Mouse (Mus musculus) CH12.LX (cell line): ENCODE results near the gene Rab1b.

Experiments
- BHLHE40 ChIP-seq: IDR thresholded peaks from 2 replicates; pipeline ENCODE4 v1.6.1; 2011; ENCODE audit warnings: mild to moderate bottlenecking, low read depth, low read length, improper control_type of control experiment
- CHD2 ChIP-seq: IDR thresholded peaks from 2 replicates; pipeline ENCODE4 v1.6.1; 2011; ENCODE audit warnings: low read length, improper control_type of control experiment
- CTCF ChIP-seq, 2 experiments: IDR thresholded peaks in 1 of 2; conservative IDR thresholded peaks in 1 of 2; 2 replicates each; pipeline ENCODE4 v1.5.1; 2011 to 2012; ENCODE audit warnings: low read depth in 2 of 2, low read length in 2 of 2, improper control_type of control experiment in 1 of 2, inconsistent platforms in 1 of 2, mild to moderate bottlenecking in 1 of 2, moderate library complexity in 1 of 2
- ELF1 ChIP-seq: IDR thresholded peaks from 2 replicates; pipeline ENCODE4 v1.6.1; 2014; ENCODE audit warnings: low read depth, mild to moderate bottlenecking, inconsistent platforms, low read length, improper control_type of control experiment
- EP300 ChIP-seq: IDR thresholded peaks from 2 replicates; pipeline ENCODE4 v1.6.1; 2011; ENCODE audit warnings: low read length, improper control_type of control experiment
- JUND ChIP-seq: conservative IDR thresholded peaks from 2 replicates; pipeline ENCODE4 v1.6.1; 2011; ENCODE audit warnings: low read depth, low read length, improper control_type of control experiment
- POLR2A ChIP-seq: IDR thresholded peaks from 2 replicates; pipeline ENCODE4 v1.6.1; 2011; ENCODE audit warnings: low read depth, mild to moderate bottlenecking, improper control_type of control experiment, low read length
- POLR2AphosphoS2 ChIP-seq: IDR thresholded peaks from 2 replicates; pipeline ENCODE4 v1.6.1; 2011; ENCODE audit warnings: low read depth, low read length, improper control_type of control experiment

DNA sequence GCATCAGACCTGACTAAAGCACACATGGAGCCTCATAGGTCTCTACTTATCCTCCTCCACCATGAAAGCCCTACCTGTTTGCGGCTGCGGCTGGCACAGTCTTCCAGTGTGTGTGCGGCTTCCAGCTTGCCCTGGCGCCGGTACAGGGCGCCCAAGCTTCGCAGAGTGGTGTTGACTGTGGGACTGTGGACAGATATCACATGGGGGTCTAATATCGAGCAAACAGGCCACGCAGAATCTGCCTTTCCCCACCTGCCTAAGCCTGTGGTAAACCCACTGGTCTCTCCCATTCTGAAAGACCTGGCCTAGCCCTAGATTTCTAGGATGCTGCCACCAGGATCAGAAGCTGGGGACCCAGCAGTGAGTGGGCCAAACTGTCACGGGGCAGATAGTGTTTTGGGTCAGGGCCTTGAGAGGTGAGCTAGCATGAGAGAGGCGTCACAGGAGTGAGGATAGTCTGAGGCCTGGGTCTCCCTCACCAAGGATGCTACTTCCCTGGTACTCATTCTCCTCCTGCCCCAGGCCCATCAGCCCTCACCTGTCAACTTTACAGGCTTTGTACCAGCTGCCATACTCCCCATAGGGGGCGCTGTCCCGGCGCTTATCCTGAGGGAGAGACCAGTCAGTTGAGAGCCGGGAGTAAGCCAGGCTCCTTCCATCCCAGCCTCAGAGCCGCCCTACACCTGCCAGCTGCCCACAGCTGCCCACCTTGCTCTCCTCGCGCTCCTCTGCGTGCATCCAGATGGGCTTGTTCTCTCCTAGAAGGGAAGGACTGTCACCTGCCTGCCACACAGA is 3.0 kb upstream of the Rab1b start:
- peak in 1 of 2 experiments; percentile 56; a peak in 2 of 4 replicates for TF ChIP-seq CTCF (conservative IDR thresholded peaks at IDR 0.05 in 1 of 2, IDR thresholded peaks at IDR 0.05 in 1 of 2; ENCODE audit: low read depth in 2 of 2, low read length in 2 of 2)
- TF ChIP-seq BHLHE40, result no peak
- TF ChIP-seq EP300, result no peak
- no peak for TF ChIP-seq POLR2A
- TF ChIP-seq JUND, result no peak
- TF ChIP-seq ELF1, result no peak
- TF ChIP-seq POLR2AphosphoS2, result no peak
- TF ChIP-seq CHD2, result no peak
